Mouse (Mus musculus) kidney, postnatal 10 days (tissue): Measurements from ENCODE around the gene Abcb1a.
"Not testable (repeated sequence)": the region's sequence is repeated elsewhere in the genome, so short reads cannot be mapped to it uniquely, and the experiment has no call there.

Source experiments
- DNase-seq: peaks from one replicate; pipeline ENCODE4 v3.0.0; 2021; ENCODE audit warnings: mixed read lengths

Abcb1a gene

DNA sequence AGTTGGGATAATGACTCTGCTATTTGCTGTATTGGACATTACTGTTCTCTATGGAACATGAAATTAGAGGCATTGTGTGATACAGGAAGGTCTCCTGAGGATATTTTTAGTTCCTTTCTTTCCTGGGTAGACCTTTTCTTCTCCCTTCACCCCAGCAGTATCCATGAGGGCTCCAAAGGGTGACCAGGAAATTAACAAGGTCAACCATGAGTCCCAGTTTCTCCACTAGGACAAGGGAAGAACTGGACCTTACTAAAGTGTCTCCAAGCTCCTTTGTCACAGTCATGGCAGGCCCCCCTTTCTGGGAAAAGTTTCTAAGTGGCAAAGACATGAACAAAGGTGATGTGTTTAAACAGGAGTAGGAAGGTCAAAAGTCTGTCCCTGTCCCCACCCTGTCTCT, 72.8 kb downstream of the Abcb1a start:
- no peak for DNase-seq

DNA sequence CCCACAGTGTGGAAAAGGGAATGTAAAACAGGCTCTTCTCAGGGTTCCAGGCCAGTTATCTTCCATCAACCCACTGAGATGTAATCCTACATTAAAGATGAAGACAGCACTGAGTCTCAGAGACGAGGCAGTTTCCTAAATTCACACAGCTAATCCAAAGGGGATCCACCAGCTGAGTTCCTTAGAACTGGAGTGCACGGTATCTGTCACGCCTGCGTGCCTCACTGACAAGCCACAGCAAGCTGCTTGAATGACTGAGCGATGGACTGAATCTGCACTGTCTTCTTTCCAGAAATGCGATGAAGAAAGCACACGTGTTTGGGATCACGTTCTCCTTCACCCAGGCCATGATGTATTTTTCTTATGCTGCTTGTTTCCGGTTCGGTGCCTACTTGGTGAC, 73.4 kb downstream of the Abcb1a start:
- DNase-seq: not testable (repeated sequence)

DNA sequence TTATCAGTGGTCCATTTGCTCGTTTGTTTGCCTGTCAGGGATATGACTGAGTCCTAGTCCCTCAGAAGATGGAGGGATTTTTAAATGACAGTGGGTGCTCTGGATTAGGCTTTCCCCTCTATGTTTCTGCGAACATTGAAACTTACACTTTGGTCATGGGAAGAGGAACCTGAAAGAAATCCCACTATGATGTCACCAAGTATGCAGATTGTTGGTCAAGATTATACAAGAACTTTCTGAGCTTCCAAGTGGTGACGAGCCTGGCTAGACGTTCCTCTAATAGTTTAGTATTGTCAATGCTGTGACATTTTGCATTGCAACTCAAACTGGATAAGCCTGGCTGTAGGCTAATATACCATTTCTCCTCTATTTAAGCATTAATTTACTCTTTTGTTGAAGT, 76.5 kb downstream of the Abcb1a start:
- no peak for DNase-seq

DNA sequence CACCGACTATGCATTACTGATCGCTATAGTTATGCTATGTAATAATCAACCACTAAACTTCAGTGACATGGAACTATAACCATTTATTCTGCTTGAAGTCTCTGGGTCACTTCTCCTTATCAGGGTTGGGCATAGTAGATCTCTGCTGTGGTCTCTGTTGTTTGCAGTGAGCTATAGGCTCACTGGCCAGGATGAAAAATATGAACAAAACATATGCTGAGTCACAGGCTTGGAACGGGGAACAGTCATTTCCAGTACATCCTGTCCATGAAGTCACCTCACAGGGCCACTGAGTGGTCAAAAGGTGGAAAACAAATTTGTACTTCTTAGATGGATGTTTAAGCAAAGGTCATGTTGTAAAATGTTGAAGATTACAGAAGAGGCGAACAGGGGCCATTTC, 77.2 kb downstream of the Abcb1a start:
- DNase-seq: no peak

DNA sequence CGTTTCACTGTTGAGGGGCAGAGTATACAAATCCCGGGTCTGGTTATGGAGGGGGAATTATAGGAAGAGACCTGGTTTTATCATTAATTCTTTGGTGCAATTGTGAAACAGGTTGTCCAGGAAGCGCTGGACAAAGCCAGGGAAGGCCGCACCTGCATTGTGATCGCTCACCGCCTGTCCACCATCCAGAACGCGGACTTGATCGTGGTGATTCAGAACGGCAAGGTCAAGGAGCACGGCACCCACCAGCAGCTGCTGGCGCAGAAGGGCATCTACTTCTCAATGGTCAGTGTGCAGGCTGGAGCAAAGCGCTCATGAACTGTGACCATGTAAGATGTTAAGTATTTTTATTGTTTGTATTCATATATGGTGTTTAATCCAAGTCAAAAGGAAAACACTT, 87.4 kb downstream of the Abcb1a start:
- not testable (repeated sequence) for DNase-seq

DNA sequence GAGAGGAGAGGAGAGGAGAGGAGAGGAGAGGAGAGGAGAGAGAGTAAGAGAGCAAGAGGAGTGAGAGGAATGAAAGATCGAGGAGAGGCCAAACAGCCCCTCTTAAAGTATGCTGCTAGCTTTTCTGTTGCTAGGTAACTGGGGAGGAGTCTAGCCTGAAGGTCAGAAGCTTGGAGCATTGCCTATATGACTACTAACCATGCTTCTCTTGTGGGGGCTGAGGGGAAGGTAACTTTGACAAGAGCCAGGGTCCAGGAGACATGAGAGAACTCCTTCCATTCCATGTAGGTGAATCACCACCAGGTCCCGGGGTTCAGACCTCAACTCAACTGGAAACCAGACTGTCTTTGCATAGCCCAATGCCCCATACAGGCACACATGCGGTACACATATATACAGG, 113.0 kb downstream of the Abcb1a start:
- no peak for DNase-seq

DNA sequence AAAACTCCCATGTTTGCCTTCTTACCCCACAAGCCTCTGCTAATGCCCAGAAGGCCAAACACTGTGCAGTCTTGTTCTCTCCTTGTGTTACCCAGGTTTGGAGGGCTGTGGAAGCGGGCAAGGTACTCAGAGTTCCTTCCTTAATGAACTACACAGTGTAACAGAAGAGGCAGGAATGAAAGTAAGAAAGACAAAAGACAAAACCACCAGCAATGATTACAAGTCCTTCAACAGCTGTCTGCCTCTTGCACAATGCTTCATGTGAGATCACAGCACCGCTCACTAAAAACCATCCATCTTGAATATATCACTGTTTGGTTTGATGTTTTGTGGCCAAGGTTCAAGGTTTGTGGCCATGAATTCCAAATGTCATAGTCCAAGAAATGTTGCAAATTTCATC, 118.4 kb downstream of the Abcb1a start:
- DNase-seq: no peak

DNA sequence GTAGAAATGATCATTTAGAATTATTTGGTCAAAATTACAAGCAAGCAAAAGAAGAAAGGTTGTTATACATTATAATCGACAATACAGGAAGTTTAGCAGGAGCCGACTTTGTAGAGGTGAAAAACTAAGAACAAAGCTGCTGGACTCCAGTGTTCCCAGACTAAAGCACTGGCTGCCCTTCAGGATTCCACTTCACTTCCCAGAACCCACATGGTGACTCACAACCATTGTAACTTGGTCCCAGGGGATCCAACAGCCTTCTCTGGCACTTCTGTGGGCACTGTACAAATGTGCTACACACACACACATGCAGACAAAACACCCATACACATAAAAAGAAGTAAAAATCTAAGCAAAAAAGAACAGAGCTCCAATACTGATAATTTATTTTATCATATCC, 118.9 kb downstream of the Abcb1a start:
- no peak for DNase-seq

DNA sequence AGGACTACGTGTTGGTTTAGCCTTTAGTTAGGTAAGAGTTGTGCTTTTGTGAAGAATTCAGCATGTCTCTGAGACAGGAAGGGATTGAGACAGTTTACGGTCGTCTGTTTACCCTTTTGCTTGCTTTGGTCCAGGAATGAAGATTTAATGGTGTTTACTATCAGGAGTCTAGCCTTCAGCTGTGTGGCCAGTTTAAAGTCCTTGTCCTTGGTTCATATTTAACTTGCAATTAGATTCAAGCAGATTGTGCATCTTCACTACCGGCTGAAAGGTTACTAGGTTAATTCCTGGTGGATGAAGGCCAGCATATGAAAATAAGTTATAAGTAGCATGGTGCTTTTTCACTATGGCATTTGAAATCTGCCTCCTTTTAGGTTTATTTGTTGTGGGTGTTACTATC, 132.4 kb downstream of the Abcb1a start:
- no peak for DNase-seq
